Mouse (Mus musculus) cortical plate, adult 2 months (tissue): ENCODE measurements around the gene Fam181a.

Experiments used
- CTCF ChIP-seq: fragments of 200-500 bp; IDR thresholded peaks from 2 replicates; pipeline ENCODE4 v1.5.1; 2011; ENCODE audit warnings: mild to moderate bottlenecking, control low read depth, low read length; ENCODE audit not compliant: insufficient read depth; ENCODE audit errors: extremely low read depth
- POLR2A ChIP-seq: fragments of 200-500 bp; IDR thresholded peaks from 2 replicates; pipeline ENCODE4 v1.6.1; 2011; ENCODE audit warnings: mild to moderate bottlenecking, low read length, control low read depth; ENCODE audit not compliant: insufficient read depth; ENCODE audit errors: extremely low read depth

- TF ChIP-seq CTCF (no peak), POLR2A (no peak)
Observed at GRCm38 (mm10) chr12:103331491-103331890, 20.7 kb downstream of the Fam181a start.
